Mouse (Mus musculus) fat pad, adult 2 months (tissue): ENCODE measurements around the gene Entpd5.

Experiments
- DNase-seq: peaks from one replicate; pipeline ENCODE4 v3.0.0-alpha.2; 2011; ENCODE audit warnings: low read depth, low spot score; ENCODE audit errors: extremely low read depth

Entpd5 gene

DNA sequence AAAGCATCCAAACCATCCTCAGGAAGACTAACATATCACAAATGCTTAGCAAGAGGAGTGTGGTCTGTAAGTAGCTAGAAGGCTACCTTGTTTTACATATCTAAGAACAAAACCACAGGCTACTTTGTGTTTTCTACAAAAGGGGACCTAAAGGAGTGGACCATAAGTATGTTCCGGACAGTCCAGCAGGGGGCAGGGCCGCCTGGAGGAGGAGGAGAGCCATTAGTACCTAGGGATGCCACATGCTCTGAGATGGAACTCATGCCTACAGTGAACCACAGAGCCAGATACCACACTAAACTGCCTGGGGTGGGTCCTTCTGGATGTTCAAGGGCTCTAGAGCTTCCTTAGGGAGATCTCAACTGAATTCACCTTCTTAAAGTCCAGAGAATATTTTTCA is 61.6 kb downstream of the Entpd5 start:
- no peak for DNase-seq

- no peak for DNase-seq
Measured at GRCm38 (mm10) chr12:84336963-84337625, 71.7 kb downstream of the Entpd5 start.

GRCm38 (mm10) chr12:84327111-84327512 is 81.7 kb downstream of the Entpd5 start:
- no peak for DNase-seq
